Mouse (Mus musculus) cerebellum, adult 2 months (tissue): Measurements from ENCODE around the gene Med27. TPM values are rescaled to one million over a fixed set of nuclear protein-coding genes. Genes with fewer than 3 reads are reported as not detected.
A peak's percentile ranks its signal among the peaks of the same experiment; 100 is the strongest.

Experiments
- DNase-seq, 2 experiments: peaks; one replicate each; pipeline ENCODE4 v3.0.0; 2021
- H3K27ac ChIP-seq: fragments of 200-500 bp; 2 replicates; pipeline ENCODE4 v1.5.1; 2012; ENCODE audit warnings: low read length, control low read depth, inconsistent platforms; ENCODE audit not compliant: insufficient read depth
- H3K27me3 ChIP-seq: fragments of 200-500 bp; 2 replicates; pipeline ENCODE4 v1.6.1; 2012; ENCODE audit warnings: inconsistent platforms, mild to moderate bottlenecking, low read length, moderate library complexity; ENCODE audit not compliant: control insufficient read depth, insufficient read depth
- H3K4me1 ChIP-seq: fragments of 200-500 bp; 2 replicates; pipeline ENCODE4 v1.6.1; 2011; ENCODE audit warnings: low read length; ENCODE audit not compliant: control insufficient read depth, insufficient read depth
- H3K4me3 ChIP-seq: fragments of 200-500 bp; replicated peaks from 2 replicates; pipeline ENCODE3; 2011; ENCODE audit warnings: mild to moderate bottlenecking, low read depth, low read length, control low read depth; ENCODE audit not compliant: insufficient read depth
- CTCF ChIP-seq: fragments of 200-500 bp; IDR thresholded peaks from 2 replicates; pipeline ENCODE4 v1.5.1; 2011; ENCODE audit warnings: low read depth, mild to moderate bottlenecking, control low read depth, low read length, moderate library complexity, borderline replicate concordance; ENCODE audit not compliant: insufficient read depth
- POLR2A ChIP-seq: fragments of 200-500 bp; IDR thresholded peaks from 2 replicates; pipeline ENCODE4 v1.6.1; 2011; ENCODE audit warnings: low read length, control low read depth, borderline replicate concordance; ENCODE audit not compliant: insufficient read depth
- WGBS: fragments of 180-500 bp; shearing (Covaris S2); methylation state at CpG from one replicate; pipeline ENCODE4 v1.1.7; 2018; 5-methylcytosine and 5-hydroxymethylcytosine counted together
- polyA plus RNA-seq: library from polyadenylated mRNA; depleted of rRNA; stranded (reverse); fragments of >200 nt; gene quantifications from 2 replicates; pipeline ENCODE4 v1.2.3, GENCODE M21; 2012

The Med27 gene
- polyA plus RNA-seq, 1 experiment: 45.3 TPM

GRCm38 (mm10) chr2:29382583-29382982 is 36.0 kb downstream of the Med27 start:
- 93% methylated on average over 4 of the region's 4 CpGs for WGBS
- TF ChIP-seq CTCF (no peak), POLR2A (no peak)
- Histone ChIP-seq H3K27me3 (no peaks in the 10 kb centered on the region), H3K27ac (no peak overlapping the region), H3K4me3 (no peak overlapping the region), H3K4me1 (peaks cover 14% of the 10 kb centered on the region)
- no peak for DNase-seq

GRCm38 (mm10) chr2:29383133-29383532 is 36.5 kb downstream of the Med27 start:
- no peak overlapping the region for H3K4me3 ChIP-seq
- no peaks in the 10 kb centered on the region for H3K27me3 ChIP-seq
- no peak for DNase-seq
- H3K27ac ChIP-seq: no peak overlapping the region
- TF ChIP-seq POLR2A (no peak), CTCF (no peak)
- peaks cover 14% of the 10 kb centered on the region for H3K4me1 ChIP-seq

DNA sequence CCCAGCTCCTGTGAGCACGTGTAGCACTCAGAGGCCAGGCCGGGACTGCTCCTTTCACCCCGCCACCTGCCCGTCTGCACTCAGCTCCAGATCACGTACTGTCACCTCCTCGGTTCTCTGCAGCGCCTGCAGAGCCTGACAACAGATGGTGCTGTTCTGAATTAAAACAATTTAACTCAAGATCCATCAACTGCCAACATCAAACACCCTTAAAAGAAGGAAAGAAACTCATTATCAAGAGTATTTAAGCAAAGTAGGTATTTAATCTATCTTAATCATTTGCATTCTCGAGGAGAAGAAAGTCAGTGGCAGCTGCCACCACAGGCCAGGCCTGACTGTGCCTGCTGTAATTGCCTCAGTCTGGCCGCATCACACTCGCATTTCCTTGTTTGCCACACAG is 38.8 kb downstream of the Med27 start:
- H3K4me1 ChIP-seq: peaks cover 21% of the 10 kb centered on the region
- no peaks in the 10 kb centered on the region for H3K27me3 ChIP-seq
- no peak overlapping the region for H3K4me3 ChIP-seq
- no peak overlapping the region for H3K27ac ChIP-seq
- TF ChIP-seq POLR2A (no peak), CTCF (0 out of 2 replicates have a peak, but pooled peaks have one; percentile 21)
- WGBS: 30% methylated on average over 10 of the region's 10 CpGs
- peak; percentile 47 to 59 for DNase-seq

DNA sequence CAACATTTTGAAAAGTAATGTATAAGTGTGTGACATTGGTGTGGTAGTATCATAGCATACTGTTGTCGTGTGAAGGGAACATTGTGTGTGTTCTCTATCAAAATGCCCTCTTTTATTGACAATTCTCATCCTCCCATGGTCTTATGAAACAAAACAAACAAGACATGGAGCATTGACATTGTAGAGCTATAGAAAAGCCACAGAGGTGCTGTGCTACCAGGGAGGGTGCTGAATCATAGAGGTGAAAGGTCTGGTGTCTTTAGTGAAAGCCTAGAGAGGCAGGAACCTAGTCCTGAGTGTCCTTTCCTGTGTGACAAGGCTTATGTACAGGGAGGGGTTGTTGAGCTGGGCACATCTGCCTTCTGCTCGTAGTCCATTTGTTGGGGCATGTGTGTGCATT is 40.6 kb downstream of the Med27 start:
- DNase-seq: no peak

GRCm38 (mm10) chr2:29388937-29389336 is 42.3 kb downstream of the Med27 start:
- no peak overlapping the region for H3K27ac ChIP-seq
- H3K4me3 ChIP-seq: no peak overlapping the region
- peaks cover 23% of the 10 kb centered on the region for H3K4me1 ChIP-seq
- no peaks in the 10 kb centered on the region for H3K27me3 ChIP-seq
- peak in 1 of 2 experiments; percentile 23 for DNase-seq
- 58% methylated on average over 7 of the region's 7 CpGs for WGBS
- no peak for TF ChIP-seq POLR2A
- no peak for TF ChIP-seq CTCF

More for the DNA sequence above, 40.6 kb downstream of the Med27 start:
- Histone ChIP-seq H3K27ac (no peak overlapping the region), H3K4me1 (peaks cover 23% of the 10 kb centered on the region), H3K4me3 (no peak overlapping the region), H3K27me3 (no peaks in the 10 kb centered on the region)
- TF ChIP-seq CTCF: no peak
- TF ChIP-seq POLR2A: no peak
- 97% methylated on average over 2 of the region's 2 CpGs for WGBS

- H3K27me3 ChIP-seq: no peaks in the 10 kb centered on the region
- H3K4me1 ChIP-seq: peaks cover 13% of the 10 kb centered on the region
- H3K27ac ChIP-seq: no peak overlapping the region
- WGBS: 82% methylated on average over 4 of the region's 4 CpGs
- no peak for TF ChIP-seq CTCF
- no peak for TF ChIP-seq POLR2A
- H3K4me3 ChIP-seq: no peak overlapping the region
- DNase-seq: no peak
These were observed 44.5 kb downstream of the Med27 start for GRCm38 (mm10) chr2:29391086-29391485.

DNA sequence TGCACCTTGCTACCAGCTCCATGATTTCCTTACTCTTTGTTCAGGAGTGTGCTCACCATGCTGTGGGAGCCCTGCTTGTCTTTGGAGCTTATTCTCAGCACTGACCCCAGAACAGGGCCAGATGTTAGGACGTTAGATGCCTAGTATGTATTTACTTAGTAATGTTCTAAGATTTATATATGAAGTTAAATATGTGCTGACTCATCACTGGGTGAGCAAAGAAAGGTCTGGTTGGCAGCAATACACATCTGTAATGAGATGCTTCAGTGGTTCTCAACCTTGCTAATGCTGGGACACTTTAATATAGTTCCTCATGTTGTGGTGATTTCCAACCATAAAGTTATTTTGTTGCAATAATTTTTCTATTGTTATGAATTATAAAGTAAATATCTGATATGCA is 45.4 kb downstream of the Med27 start:
- TF ChIP-seq POLR2A: no peak
- TF ChIP-seq CTCF: no peak
- no peaks in the 10 kb centered on the region for H3K27me3 ChIP-seq
- no peak overlapping the region for H3K4me3 ChIP-seq
- DNase-seq: no peak
- peaks cover 10% of the 10 kb centered on the region for H3K4me1 ChIP-seq
- H3K27ac ChIP-seq: no peak overlapping the region
- WGBS: 96% methylated on average over 1 of the region's 1 CpGs

- DNase-seq: no peak
- Histone ChIP-seq H3K27me3 (no peaks in the 10 kb centered on the region), H3K4me3 (no peak overlapping the region), H3K27ac (no peak overlapping the region), H3K4me1 (peaks cover 9% of the 10 kb centered on the region)
- 87% methylated on average over 7 of the region's 7 CpGs for WGBS
- no peak for TF ChIP-seq POLR2A
- no peak for TF ChIP-seq CTCF
These were observed 53.6 kb downstream of the Med27 start for GRCm38 (mm10) chr2:29400234-29400633.
